Mouse (Mus musculus): ENCODE measurements around the gene Elane. TPM values are rescaled to one million over a fixed set of nuclear protein-coding genes. Genes with fewer than 3 reads are reported as not detected.

The Elane gene
- polyA plus RNA-seq, 1 experiment from 2014 or later = 0.49 TPM

GRCm38 (mm10) chr10:79918231-79919078 lies 32.4 kb downstream of the Elane start:
- peak overlapping the region; percentile 31; the same call in 1 of the 2 replicates for H3K9ac ChIP-seq (ENCODE audit: low read depth, low read length)
- peak overlapping the region; percentile 13 for H3K4me3 ChIP-seq (ENCODE audit: low read depth, low read length)
- WGBS (ENCODE audit: insufficient replicate concordance) = 5% methylated on average over 35 of the region's 35 CpGs
- peaks cover 51% of the 10 kb centered on the region for H3K4me1 ChIP-seq (ENCODE audit: control insufficient read depth, insufficient read depth, low read length)
- H3K4me2 ChIP-seq = peak overlapping the region; percentile 60
- H3K27me3 ChIP-seq (ENCODE audit: control insufficient read depth, insufficient read depth, low read length) = peaks cover 61% of the 10 kb centered on the region
- ATAC-seq (replicated peaks; ENCODE audit: insufficient number of reproducible peaks, low FRiP score, low TSS enrichment) = no peak
- H3K9me3 ChIP-seq (replicated peaks; ENCODE audit: control insufficient read depth, low read length) = no peaks in the 10 kb centered on the region
- no peaks in the 10 kb centered on the region for H3K36me3 ChIP-seq (ENCODE audit: control insufficient read depth, insufficient read depth, low read length)
- no peak overlapping the region for H3K27ac ChIP-seq (ENCODE audit: low read depth, low read length)

- Histone ChIP-seq H3K36me3 (ENCODE audit: control insufficient read depth, insufficient read depth, low read length) (no peaks in the 10 kb centered on the region), H3K27ac (ENCODE audit: low read depth, low read length) (no peak overlapping the region), H3K9ac (ENCODE audit: low read depth, low read length) (peak overlapping the region; percentile 28; the same call in 1 of the 2 replicates), H3K4me2 (peak overlapping the region; percentile 60), H3K27me3 (ENCODE audit: control insufficient read depth, insufficient read depth, low read length) (peaks cover 63% of the 10 kb centered on the region), H3K9me3 (replicated peaks; ENCODE audit: control insufficient read depth, low read length) (no peaks in the 10 kb centered on the region), H3K4me3 (ENCODE audit: low read depth, low read length) (peak overlapping the region; percentile 19; the same call in 1 of the 2 replicates), H3K4me1 (ENCODE audit: control insufficient read depth, insufficient read depth, low read length) (peaks cover 46% of the 10 kb centered on the region)
- WGBS (ENCODE audit: insufficient replicate concordance) = 4% methylated on average over 21 of the region's 21 CpGs
- ATAC-seq (replicated peaks; ENCODE audit: insufficient number of reproducible peaks, low FRiP score, low TSS enrichment) = no peak
These were observed 33.3 kb downstream of the Elane start for GRCm38 (mm10) chr10:79919251-79919849.

GRCm38 (mm10) chr10:79920056-79920890 lies 34.2 kb downstream of the Elane start:
- H3K9me3 ChIP-seq (replicated peaks; ENCODE audit: control insufficient read depth, low read length) = no peaks in the 10 kb centered on the region
- no peak overlapping the region for H3K27ac ChIP-seq (ENCODE audit: low read depth, low read length)
- H3K4me1 ChIP-seq (ENCODE audit: control insufficient read depth, insufficient read depth, low read length) = peaks cover 38% of the 10 kb centered on the region
- ATAC-seq (replicated peaks; ENCODE audit: insufficient number of reproducible peaks, low FRiP score, low TSS enrichment) = no peak
- no peak overlapping the region for H3K9ac ChIP-seq (ENCODE audit: low read depth, low read length)
- H3K4me3 ChIP-seq (ENCODE audit: low read depth, low read length) = peak overlapping the region; percentile 39
- no peaks in the 10 kb centered on the region for H3K36me3 ChIP-seq (ENCODE audit: control insufficient read depth, insufficient read depth, low read length)
- peak overlapping the region; percentile 63; the same call in 1 of the 2 replicates for H3K4me2 ChIP-seq
- H3K27me3 ChIP-seq (ENCODE audit: control insufficient read depth, insufficient read depth, low read length) = peaks cover 63% of the 10 kb centered on the region
- 24% methylated on average over 26 of the region's 26 CpGs for WGBS (ENCODE audit: insufficient replicate concordance)

- no peak for ATAC-seq (replicated peaks; ENCODE audit: insufficient number of reproducible peaks, low FRiP score, low TSS enrichment)
- peaks cover 63% of the 10 kb centered on the region for H3K27me3 ChIP-seq (ENCODE audit: control insufficient read depth, insufficient read depth, low read length)
- no peaks in the 10 kb centered on the region for H3K9me3 ChIP-seq (replicated peaks; ENCODE audit: control insufficient read depth, low read length)
- H3K9ac ChIP-seq (ENCODE audit: low read depth, low read length) = no peak within 1 kb of the TSS
- no peaks in the 10 kb centered on the region for H3K36me3 ChIP-seq (ENCODE audit: control insufficient read depth, insufficient read depth, low read length)
- peaks cover 37% of the 10 kb centered on the region for H3K4me1 ChIP-seq (ENCODE audit: control insufficient read depth, insufficient read depth, low read length)
- WGBS (ENCODE audit: insufficient replicate concordance) = 9% methylated on average over 41 of the region's 41 CpGs
- H3K27ac ChIP-seq (ENCODE audit: low read depth, low read length) = no peak within 1 kb of the TSS
- H3K4me2 ChIP-seq = peak within 1 kb of the TSS; percentile 63
- peak within 1 kb of the TSS; percentile 39 for H3K4me3 ChIP-seq (ENCODE audit: low read depth, low read length)
These were observed 35.0 kb downstream of the Elane start, which contains the start of gene R3hdm4 for GRCm38 (mm10) chr10:79920958-79921535. Gene R3hdm4, minus strand, starts transcription at chr10:79921208.

GRCm38 (mm10) chr10:79921572-79921971 lies 35.5 kb downstream of the Elane start:
- H3K4me2 ChIP-seq = peak overlapping the region; percentile 63
- H3K4me1 ChIP-seq (ENCODE audit: control insufficient read depth, insufficient read depth, low read length) = peaks cover 40% of the 10 kb centered on the region
- no peaks in the 10 kb centered on the region for H3K9me3 ChIP-seq (replicated peaks; ENCODE audit: control insufficient read depth, low read length)
- H3K9ac ChIP-seq (ENCODE audit: low read depth, low read length) = no peak overlapping the region
- WGBS (ENCODE audit: insufficient replicate concordance) = under 1% methylated on average over 34 of the region's 34 CpGs
- no peak overlapping the region for H3K27ac ChIP-seq (ENCODE audit: low read depth, low read length)
- H3K36me3 ChIP-seq (ENCODE audit: control insufficient read depth, insufficient read depth, low read length) = no peaks in the 10 kb centered on the region
- H3K4me3 ChIP-seq (ENCODE audit: low read depth, low read length) = peak overlapping the region; percentile 39
- no peak for ATAC-seq (replicated peaks; ENCODE audit: insufficient number of reproducible peaks, low FRiP score, low TSS enrichment)
- H3K27me3 ChIP-seq (ENCODE audit: control insufficient read depth, insufficient read depth, low read length) = peaks cover 63% of the 10 kb centered on the region

GRCm38 (mm10) chr10:79924998-79925784 lies 39.1 kb downstream of the Elane start:
- H3K4me3 ChIP-seq (ENCODE audit: low read depth, low read length) = peak overlapping the region; percentile 98; the same call in 1 of the 2 replicates
- no peak for ATAC-seq (replicated peaks; ENCODE audit: insufficient number of reproducible peaks, low FRiP score, low TSS enrichment)

GRCm38 (mm10) chr10:79925785-79926490 lies 39.9 kb downstream of the Elane start:
- peaks cover 28% of the 10 kb centered on the region for H3K27me3 ChIP-seq (ENCODE audit: control insufficient read depth, insufficient read depth, low read length)
- peak overlapping the region; percentile 98 for H3K27ac ChIP-seq (ENCODE audit: low read depth, low read length)
- no peaks in the 10 kb centered on the region for H3K9me3 ChIP-seq (replicated peaks; ENCODE audit: control insufficient read depth, low read length)
- H3K36me3 ChIP-seq (ENCODE audit: control insufficient read depth, insufficient read depth, low read length) = no peaks in the 10 kb centered on the region
- peak overlapping the region; percentile 96 for H3K9ac ChIP-seq (ENCODE audit: low read depth, low read length)
- H3K4me2 ChIP-seq = peak overlapping the region; percentile 90
- WGBS (ENCODE audit: insufficient replicate concordance) = 10% methylated on average over 15 of the region's 15 CpGs
- no peak for ATAC-seq (replicated peaks; ENCODE audit: insufficient number of reproducible peaks, low FRiP score, low TSS enrichment)
- H3K4me1 ChIP-seq (ENCODE audit: control insufficient read depth, insufficient read depth, low read length) = peaks cover 31% of the 10 kb centered on the region
- H3K4me3 ChIP-seq (ENCODE audit: low read depth, low read length) = peak overlapping the region; percentile 98

More at GRCm38 (mm10) chr10:79924998-79925784, 39.1 kb downstream of the Elane start:
- Histone ChIP-seq H3K4me1 (ENCODE audit: control insufficient read depth, insufficient read depth, low read length) (peaks cover 35% of the 10 kb centered on the region), H3K27ac (ENCODE audit: low read depth, low read length) (no peak overlapping the region), H3K9ac (ENCODE audit: low read depth, low read length) (no peak overlapping the region), H3K4me2 (peak overlapping the region; percentile 90), H3K9me3 (replicated peaks; ENCODE audit: control insufficient read depth, low read length) (no peaks in the 10 kb centered on the region), H3K36me3 (ENCODE audit: control insufficient read depth, insufficient read depth, low read length) (no peaks in the 10 kb centered on the region), H3K27me3 (ENCODE audit: control insufficient read depth, insufficient read depth, low read length) (peaks cover 35% of the 10 kb centered on the region)
- 11% methylated on average over 29 of the region's 29 CpGs for WGBS (ENCODE audit: insufficient replicate concordance)
